Mouse (Mus musculus): ENCODE data around the gene Vps51.

DNA sequence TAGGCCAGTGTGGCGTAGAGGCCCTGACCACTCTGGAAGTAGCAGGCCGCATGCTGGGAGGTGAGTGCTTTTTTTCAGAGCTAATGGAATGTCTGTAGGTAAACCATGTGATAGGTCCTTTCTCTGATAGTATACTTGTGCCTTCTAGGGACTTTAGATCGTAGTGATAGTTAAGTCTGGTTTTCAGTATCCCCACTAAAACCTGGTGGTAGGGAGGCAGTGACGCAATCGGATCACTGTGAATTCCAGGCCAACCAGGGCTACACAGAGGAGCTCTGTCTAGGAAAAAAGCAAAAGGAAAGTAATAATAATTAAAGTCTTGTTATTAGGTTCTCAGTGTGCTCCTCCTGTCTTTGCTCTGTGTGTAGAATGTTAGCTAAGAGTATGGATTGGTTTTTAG is 18.5 kb downstream of the Vps51 start:
- TF ChIP-seq CTCF (IDR thresholded peaks at IDR 0.05; ENCODE audit: low read depth, low read length) (no peak), POLR2AphosphoS5 (IDR thresholded peaks at IDR 0.05; ENCODE audit: insufficient replicate concordance, low read depth, low read length) (no peak), GATA1 (IDR thresholded peaks at IDR 0.05; ENCODE audit: borderline replicate concordance, low read length) (no peak)

Data from G1E (cell line).